Mouse (Mus musculus) bone marrow macrophage, adult 2 months (primary cell): ENCODE measurements around the gene Nars2.

Source experiments
- CTCF ChIP-seq: IDR thresholded peaks from 2 replicates; pipeline ENCODE4 v1.5.1; 2012; ENCODE audit warnings: low read depth, mild to moderate bottlenecking, low read length, moderate library complexity
- POLR2A ChIP-seq: IDR thresholded peaks from 2 replicates; pipeline ENCODE4 v1.6.1; 2012; ENCODE audit warnings: mild to moderate bottlenecking, low read depth, low read length, borderline replicate concordance

DNA sequence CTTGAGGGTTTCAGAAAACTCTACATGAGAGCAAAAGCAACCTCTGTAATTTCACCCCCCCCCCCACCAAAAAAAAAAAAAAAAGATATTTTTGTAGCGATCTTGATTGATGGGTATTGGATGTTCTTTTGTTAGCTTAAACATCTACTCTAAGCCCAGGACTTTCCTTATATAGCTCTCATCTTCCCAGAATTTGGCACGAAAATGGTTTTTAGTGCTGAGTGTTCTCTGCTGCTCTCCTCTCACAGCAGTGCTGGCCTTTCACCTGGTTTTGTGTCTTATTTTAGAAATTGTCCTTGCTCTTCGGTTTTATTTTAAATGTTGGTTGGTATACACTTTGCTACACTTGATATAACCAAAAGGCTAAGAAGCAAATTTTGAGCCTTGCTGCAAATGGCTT lies 67.1 kb downstream of the Nars2 start:
- no peak for TF ChIP-seq CTCF
- TF ChIP-seq POLR2A: no peak
